In the genomic region with DNA sequence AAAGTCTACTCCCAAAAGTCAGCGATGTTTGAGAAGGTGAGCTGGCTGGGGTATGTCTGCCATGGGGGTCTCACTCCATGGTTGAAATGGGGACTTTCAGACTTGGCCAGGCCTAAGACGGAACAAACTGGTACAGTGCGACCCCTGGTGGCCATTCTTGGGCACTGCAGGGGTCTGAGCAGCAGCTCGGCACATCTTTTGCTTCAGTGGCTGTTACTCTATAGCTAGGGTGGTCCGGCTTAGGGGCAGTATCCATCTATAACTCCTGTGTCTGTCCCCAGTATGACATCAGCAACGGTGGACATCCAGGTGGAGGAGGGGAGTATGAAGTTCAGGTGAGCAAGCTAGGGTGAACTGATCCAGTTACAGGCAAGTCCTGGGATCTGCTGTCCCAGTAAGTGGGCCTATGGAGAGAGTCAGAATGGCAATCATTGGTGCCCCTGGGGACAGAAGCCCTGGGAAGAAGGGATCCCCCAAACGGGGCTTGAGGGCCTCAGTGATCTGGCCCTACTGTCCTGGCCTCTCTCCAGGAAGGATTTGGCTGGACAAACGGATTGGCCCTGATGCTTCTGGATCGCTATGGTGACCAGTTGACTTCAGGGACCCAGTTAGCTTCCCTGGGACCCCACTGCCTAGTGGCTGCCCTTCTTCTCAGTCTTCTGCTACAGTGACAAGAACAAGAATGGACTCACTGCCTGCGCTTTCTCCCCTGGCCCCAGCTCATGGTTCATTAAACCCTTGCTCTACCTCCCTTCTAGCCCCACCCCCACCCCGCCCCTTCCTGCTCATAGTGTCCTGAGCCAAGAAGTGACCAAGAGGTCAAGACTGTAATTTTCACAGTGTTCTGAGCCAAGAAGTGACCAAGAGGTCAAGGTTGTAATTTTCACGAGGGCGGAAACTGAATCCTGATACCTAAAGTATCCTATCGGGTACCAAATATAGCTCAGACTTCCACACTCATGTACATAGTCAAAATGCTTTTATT, we compare ENCODE assay signal across 9 mouse cellular contexts. TPM values are rescaled to one million over a fixed set of nuclear protein-coding genes. Genes with fewer than 3 reads are reported as not detected.
DNase-seq lines count a peak whose midpoint lies in the region; ATAC-seq lines count a peak whose summit lies in the region.
"Had no signal": no experiment of that assay in that cellular context is flagged by ENCODE, and none has a peak within 500 bp of the region (broad histone marks: within the 10 kb centered on the region; RNA-seq: fewer than 3 reads in every experiment).

No protein-coding gene starts in this region.

- no peak overlapping the region for H3K4me3 ChIP-seq in forebrain, embryonic 12.5 days (replicated peaks)

- H3K4me1 ChIP-seq in forebrain, embryonic 12.5 days: peaks cover 23% of the 10 kb centered on the region

- ATAC-seq in forebrain, embryonic 12.5 days (ENCODE audit: low FRiP score): peak; percentile 65

- peaks cover 32% of the 10 kb centered on the region for H3K36me3 ChIP-seq in forebrain, embryonic 12.5 days (replicated peaks)

- no peaks in the 10 kb centered on the region; the same call in 1 of the 2 replicates for H3K27me3 ChIP-seq in forebrain, embryonic 12.5 days

- no peak overlapping the region for H3K9ac ChIP-seq in forebrain, embryonic 12.5 days

- H3K4me2 ChIP-seq in forebrain, embryonic 12.5 days: no peak overlapping the region

- 39% methylated on average over 14 of the region's 14 CpGs for WGBS in forebrain, embryonic 12.5 days

- DNase-seq in ES-CJ7 (ENCODE audit: low read depth, low spot score): peak; percentile 60
- peak; percentile 49 for DNase-seq in c-Kit-positive CD71-negative TER-119-negative erythroid progenitor cells, embryonic 14.5 days (ENCODE audit: low read depth)
- DNase-seq in heart, postnatal 4 days: peak; percentile 85
- peak; percentile 35 for DNase-seq in layer of hippocampus, adult 9-10 months (ENCODE audit: low spot score)
- DNase-seq in lung, postnatal 10 days: peak; percentile 82
- DNase-seq in retina, embryonic 14.5 days (ENCODE audit: low spot score): peak; percentile 90
- peak; percentile 77 for DNase-seq in thymus, postnatal 25 days

- H3K9me3 ChIP-seq in forebrain, embryonic 12.5 days: no peaks in the 10 kb centered on the region

- peak overlapping the region; percentile 77 for H3K27ac ChIP-seq in forebrain, embryonic 12.5 days

RNA-seq across cellular contexts. Expression of a gene that starts 12.6 kb away (rescaled TPM):
- not detected in 2 replicates for polyA plus RNA-seq in forebrain, embryonic 12.5 days (2016; fragmentation: Nextera tagmentation; extraction: Ambion mirVana)
- not detected for total RNA-seq in heart, postnatal 4 days (2021)
- polyA plus RNA-seq: heart, embryonic 14.5 days had no signal

RNA-seq across cellular contexts. Expression of a gene that starts 49.4 kb away (rescaled TPM):
- polyA plus RNA-seq in forebrain, embryonic 12.5 days (2016; fragmentation: Nextera tagmentation; extraction: Ambion mirVana): 57.5 and 67.3 TPM in 2 replicates
- 100 to 1,000 TPM; 109 TPM for total RNA-seq in heart, postnatal 4 days (2021)

Comparison
In these comparisons a context has a peak if more than half of its experiments do, and no peak if none do; other contexts are left out.
1. DNase-seq: peak in every context shown above with its lines; median percentile 90 in retina, embryonic 14.5 days; 85 in heart, postnatal 4 days; 82 in lung, postnatal 10 days; 77 in thymus, postnatal 25 days; 60 in ES-CJ7; 49 in c-Kit-positive CD71-negative TER-119-negative erythroid progenitor cells, embryonic 14.5 days; 35 in layer of hippocampus, adult 9-10 months.